13 mouse cellular contexts compared by ENCODE assay signal in genomic region chr10:45100473-45100872, GRCm38 (mm10). TPM values are rescaled to one million over a fixed set of nuclear protein-coding genes. Genes with fewer than 3 reads are reported as not detected.
DNase-seq lines count a peak whose midpoint lies in the region; ATAC-seq and TF ChIP-seq lines count a peak whose summit lies in the region.
"Had no signal": no experiment of that assay in that cellular context is flagged by ENCODE, and none has a peak within 500 bp of the region (broad histone marks: within the 10 kb centered on the region; RNA-seq: fewer than 3 reads in every experiment).

No protein-coding gene starts in this region.

- H3K27me3 ChIP-seq in intestine, embryonic 15.5 days (replicated peaks), result no peaks in the 10 kb centered on the region
- H3K27me3 ChIP-seq in intestine, postnatal 0 days (replicated peaks; ENCODE audit: control insufficient read depth, insufficient read depth, low read length), result no peaks in the 10 kb centered on the region
- H3K27me3 ChIP-seq in liver, embryonic 16.5 days (ENCODE audit: control insufficient read depth, insufficient read depth, low read depth, low read length), result no peaks in the 10 kb centered on the region
- H3K27me3 ChIP-seq: forebrain, embryonic 13.5 days; heart, embryonic 15.5 days; stomach, embryonic 15.5 days had no signal

- H3K36me3 ChIP-seq in intestine, embryonic 15.5 days, result peaks cover 9% of the 10 kb centered on the region; the same call in 1 of the 2 replicates
- peaks cover 30% of the 10 kb centered on the region for H3K36me3 ChIP-seq in intestine, postnatal 0 days (ENCODE audit: control insufficient read depth, insufficient read depth)
- H3K36me3 ChIP-seq in liver, embryonic 16.5 days (ENCODE audit: control insufficient read depth, insufficient read depth), result peaks cover 8% of the 10 kb centered on the region

- H3K9me3 ChIP-seq in intestine, embryonic 15.5 days, result no peaks in the 10 kb centered on the region
- no peaks in the 10 kb centered on the region for H3K9me3 ChIP-seq in intestine, postnatal 0 days (ENCODE audit: control insufficient read depth)
- no peaks in the 10 kb centered on the region for H3K9me3 ChIP-seq in liver, embryonic 16.5 days (replicated peaks; ENCODE audit: control insufficient read depth, low read length)
- H3K9me3 ChIP-seq: forebrain, embryonic 13.5 days; heart, embryonic 15.5 days; stomach, embryonic 15.5 days had no signal

- TF ChIP-seq CTCF in intestine, postnatal 0 days (IDR thresholded peaks at IDR 0.05; ENCODE audit: low read depth), result no peak

- intact Hi-C loops in left cerebral cortex, postnatal 4 days (cut with DNase I), result no loop called here

- H3K4me2 ChIP-seq in intestine, embryonic 15.5 days (replicated peaks), result no peak overlapping the region
- H3K4me2 ChIP-seq in intestine, postnatal 0 days (replicated peaks; ENCODE audit: low read depth), result peak overlapping the region; percentile 13; the same call in 1 of the 2 replicates
- H3K4me2 ChIP-seq in liver, embryonic 16.5 days (ENCODE audit: low read depth, low read length), result no peak overlapping the region
- H3K4me2 ChIP-seq: forebrain, embryonic 13.5 days; heart, embryonic 15.5 days; stomach, embryonic 15.5 days had no signal

- H3K27ac ChIP-seq in intestine, embryonic 15.5 days, result no peak overlapping the region
- no peak overlapping the region for H3K27ac ChIP-seq in intestine, postnatal 0 days (ENCODE audit: low read depth, low read length)
- peak overlapping the region; percentile 70 for H3K27ac ChIP-seq in liver, embryonic 16.5 days (ENCODE audit: low read length)
- H3K27ac ChIP-seq: forebrain, embryonic 13.5 days; heart, embryonic 15.5 days; stomach, embryonic 15.5 days had no signal

- ATAC-seq in intestine, embryonic 15.5 days, result peak; percentile 57
- peak; percentile 69 for ATAC-seq in intestine, postnatal 0 days
- ATAC-seq in liver, embryonic 16.5 days (ENCODE audit: low read depth), result peak; percentile 72
- ATAC-seq: forebrain, embryonic 13.5 days; midbrain, embryonic 16.5 days had no signal

- no peak overlapping the region for H3K4me3 ChIP-seq in intestine, embryonic 15.5 days (replicated peaks)
- no peak overlapping the region for H3K4me3 ChIP-seq in intestine, postnatal 0 days (ENCODE audit: low read depth, low read length)
- H3K4me3 ChIP-seq in liver, embryonic 16.5 days (ENCODE audit: low read depth, low read length), result no peak overlapping the region
- H3K4me3 ChIP-seq: forebrain, embryonic 13.5 days; heart, embryonic 15.5 days; stomach, embryonic 15.5 days had no signal

- H3K9ac ChIP-seq in intestine, embryonic 15.5 days, result no peak overlapping the region
- H3K9ac ChIP-seq in intestine, postnatal 0 days (ENCODE audit: low read depth, low read length), result no peak overlapping the region
- H3K9ac ChIP-seq in liver, embryonic 16.5 days (ENCODE audit: low read depth, low read length), result no peak overlapping the region
- H3K9ac ChIP-seq: forebrain, embryonic 13.5 days; heart, embryonic 15.5 days; stomach, embryonic 15.5 days had no signal

- H3K4me1 ChIP-seq in intestine, embryonic 15.5 days (replicated peaks), result no peaks in the 10 kb centered on the region
- H3K4me1 ChIP-seq in intestine, postnatal 0 days (replicated peaks; ENCODE audit: control insufficient read depth, insufficient read depth, low read length), result no peaks in the 10 kb centered on the region
- no peaks in the 10 kb centered on the region for H3K4me1 ChIP-seq in liver, embryonic 16.5 days (ENCODE audit: control insufficient read depth, low read depth, low read length)

- peak; percentile 51 to 65 for DNase-seq in kidney, postnatal 36 days
- DNase-seq in left cerebral cortex, postnatal 4 days, result no peak
- no peak for DNase-seq in heart, adult 9 months (ENCODE audit: low spot score in 2 of 2)
- DNase-seq in frontal cortex, adult 2 months (ENCODE audit: extremely low spot score in 1 of 2, low spot score in 1 of 2), result no peak
- DNase-seq: cerebellum, postnatal 10 days; lung, postnatal 10 days had no signal

- WGBS in intestine, embryonic 15.5 days, result 81% methylated on average over 11 of the region's 11 CpGs
- 59% methylated on average over 11 of the region's 11 CpGs for WGBS in intestine, postnatal 0 days
- 61% methylated on average over 11 of the region's 11 CpGs for WGBS in liver, embryonic 16.5 days (ENCODE audit: insufficient replicate concordance)

RNA-seq across cellular contexts. Expression of gene Prep, which starts 33.5 kb away (rescaled TPM):
- polyA plus RNA-seq in intestine, embryonic 15.5 days (2015; fragmentation: Nextera tagmentation; extraction: Ambion mirVana), result 24.5 and 25.4 TPM in 2 replicates
- polyA plus RNA-seq in intestine, postnatal 0 days (2015; fragmentation: Nextera tagmentation; extraction: Ambion mirVana), result 6.8 and 7.0 TPM in 2 replicates
- 9.2 and 9.6 TPM in 2 replicates for polyA plus RNA-seq in liver, embryonic 16.5 days (2015; fragmentation: Nextera tagmentation; extraction: Ambion mirVana)
- total RNA-seq in left cerebral cortex, postnatal 4 days (2021), result 10 to 100 TPM; 22.9 to 23.8 TPM
- polyA plus RNA-seq in frontal cortex, adult 2 months (2012; rRNA removed), result 6.4 and 6.9 TPM in 2 replicates

Comparison
In these comparisons a context has a peak if more than half of its experiments do, and no peak if none do; other contexts are left out.
1. DNase-seq: peak in kidney, postnatal 36 days (2 of 2); none in left cerebral cortex, postnatal 4 days (single experiment), heart, adult 9 months (0 of 2) and frontal cortex, adult 2 months (0 of 2).
2. Peak in every context shown above with its lines, with median percentiles within 50 percentile points of each other: ATAC-seq.